26 mouse cellular contexts compared by ENCODE assay signal in the genomic region with DNA sequence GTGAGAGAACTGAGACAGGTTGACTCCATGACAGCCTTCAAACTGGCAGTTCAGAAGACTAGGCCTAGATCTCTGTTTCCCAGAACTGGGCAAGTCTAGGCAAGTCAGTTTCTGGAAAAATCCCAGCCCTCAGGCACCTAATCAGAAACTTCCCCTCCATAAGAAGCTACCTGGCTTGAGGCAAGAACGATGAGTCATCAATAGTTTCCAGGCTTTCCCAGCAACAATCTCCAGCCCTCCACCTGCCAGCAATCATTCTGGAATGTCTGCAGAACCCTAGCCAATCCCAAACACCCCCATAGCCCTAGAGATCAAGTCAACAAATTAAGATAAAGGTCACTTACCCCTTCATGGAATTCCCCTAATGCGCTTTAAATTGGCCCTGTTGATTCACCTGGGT.
DNase-seq lines count a peak whose midpoint lies in the region; ATAC-seq and TF ChIP-seq lines count a peak whose summit lies in the region.
"Had no signal": no experiment of that assay in that cellular context is flagged by ENCODE, and none has a peak within 500 bp of the region (broad histone marks: within the 10 kb centered on the region; RNA-seq: fewer than 3 reads in every experiment).

No protein-coding gene starts in this region.

- no peak overlapping the region for H3K4me3 ChIP-seq in ES-Bruce4 (ENCODE audit: low read depth, low read length)
- H3K4me3 ChIP-seq in embryonic fibroblast, embryonic 13.5 days (ENCODE audit: insufficient read depth, low read length), result no peak overlapping the region
- H3K4me3 ChIP-seq: embryonic facial prominence, embryonic 13.5 days; gastrocnemius, adult 2 months; heart, embryonic 12.5 days; heart, embryonic 15.5 days; hindbrain, embryonic 12.5 days; hindbrain, embryonic 15.5 days had no signal

- peaks cover 16% of the 10 kb centered on the region for H3K9me3 ChIP-seq in ES-Bruce4 (replicated peaks; ENCODE audit: control insufficient read depth, insufficient read depth, low read length, poor library complexity, severe bottlenecking)
- H3K9me3 ChIP-seq: heart, embryonic 15.5 days; hindbrain, embryonic 12.5 days; hindbrain, embryonic 15.5 days had no signal

- no peaks in the 10 kb centered on the region for H3K27me3 ChIP-seq in ES-Bruce4 (ENCODE audit: control insufficient read depth, insufficient read depth, low read length, poor library complexity, severe bottlenecking)
- H3K27me3 ChIP-seq: embryonic facial prominence, embryonic 13.5 days; heart, embryonic 12.5 days; heart, embryonic 15.5 days; hindbrain, embryonic 12.5 days; hindbrain, embryonic 15.5 days; Patski had no signal

- ATAC-seq in cerebellum, adult (ENCODE audit: insufficient number of reproducible peaks, low FRiP score, low TSS enrichment), result no peak
- ATAC-seq: CD4-positive, CD25-positive, alpha-beta regulatory T cell, adult 4 months; forebrain, embryonic 14.5 days; forebrain, postnatal 0 days; Patski had no signal

- H3K9ac ChIP-seq in ES-Bruce4 (ENCODE audit: low read depth, poor library complexity, severe bottlenecking), result no peak overlapping the region
- H3K9ac ChIP-seq: embryonic facial prominence, embryonic 13.5 days; forebrain, postnatal 0 days; heart, embryonic 12.5 days; heart, embryonic 15.5 days; hindbrain, embryonic 12.5 days; hindbrain, embryonic 15.5 days had no signal

- no peak for TF ChIP-seq CTCF in ES-Bruce4 (IDR thresholded peaks at IDR 0.05; ENCODE audit: low read depth, low read length)
- TF ChIP-seq CTCF in embryonic fibroblast, embryonic 13.5 days (IDR thresholded peaks at IDR 0.05; ENCODE audit: borderline replicate concordance, insufficient read depth, low read length), result no peak

- no peak for TF ChIP-seq POLR2A in ES-Bruce4 (IDR thresholded peaks at IDR 0.05; ENCODE audit: insufficient read depth, low read length)
- no peak for TF ChIP-seq POLR2A in embryonic fibroblast, embryonic 13.5 days (IDR thresholded peaks at IDR 0.05; ENCODE audit: low read depth, low read length)

- TF ChIP-seq EP300 in ES-Bruce4 (IDR thresholded peaks at IDR 0.05; ENCODE audit: insufficient read depth, low read depth, low read length), result no peak

- peak; percentile 18 for DNase-seq in Muller cell, postnatal 12 days (ENCODE audit: inconsistent ontology term)
- peak; percentile 2 for DNase-seq in ZHBTc4 (ENCODE audit: low read depth, low spot score)
- DNase-seq in cerebellum, adult 18-20 months, result no peak
- no peak for DNase-seq in lung, postnatal 14 days
- DNase-seq in kidney, adult 18-20 months, result no peak
- DNase-seq: adrenal gland, postnatal 10 days; cerebellum, adult 11-12 months; cerebellum, adult 9-10 months; cerebellum, postnatal 14 days; forebrain, postnatal 0 days; gastrocnemius, adult 2 months; gastrocnemius, postnatal 14 days; heart, adult 18-20 months; kidney, adult 11 months; kidney, adult 9 months had no signal

- H3K27ac ChIP-seq in ES-Bruce4 (ENCODE audit: insufficient read depth, low read length), result peak overlapping the region; percentile 11; the same call in 1 of the 2 replicates
- peak overlapping the region; percentile 98 for H3K27ac ChIP-seq in embryonic fibroblast, embryonic 13.5 days (ENCODE audit: insufficient read depth, low read length)
- H3K27ac ChIP-seq: embryonic facial prominence, embryonic 13.5 days; gastrocnemius, adult 2 months; heart, embryonic 15.5 days; hindbrain, embryonic 12.5 days; hindbrain, embryonic 15.5 days had no signal

- H3K4me1 ChIP-seq in ES-Bruce4 (ENCODE audit: control insufficient read depth, insufficient read depth, low read length), result no peaks in the 10 kb centered on the region
- no peaks in the 10 kb centered on the region for H3K4me1 ChIP-seq in embryonic fibroblast, embryonic 13.5 days (ENCODE audit: control insufficient read depth, insufficient read depth, low read length)
- H3K4me1 ChIP-seq: embryonic facial prominence, embryonic 13.5 days; heart, embryonic 12.5 days; heart, embryonic 15.5 days; hindbrain, embryonic 12.5 days; hindbrain, embryonic 15.5 days had no signal

- no peaks in the 10 kb centered on the region for H3K36me3 ChIP-seq in ES-Bruce4 (ENCODE audit: control insufficient read depth, insufficient read depth, low read length, poor library complexity, severe bottlenecking)
- H3K36me3 ChIP-seq: embryonic facial prominence, embryonic 13.5 days; heart, embryonic 12.5 days; heart, embryonic 15.5 days; hindbrain, embryonic 12.5 days; hindbrain, embryonic 15.5 days had no signal

Comparison
In these comparisons a context has a peak if more than half of its experiments do, and no peak if none do; other contexts are left out.
1. DNase-seq: peak in Muller cell, postnatal 12 days (single experiment) and ZHBTc4 (single experiment); none in cerebellum, adult 18-20 months (0 of 2), lung, postnatal 14 days (single experiment) and kidney, adult 18-20 months (single experiment).